Mouse (Mus musculus) naive thymus-derived CD4-positive, alpha-beta T cell, adult 2 months (primary cell): ENCODE measurements around the gene Cryaa.
A peak's percentile ranks its signal among the peaks of the same experiment; 100 is the strongest.

Experiments used
- DNase-seq: peaks from one replicate; pipeline ENCODE4 v3.0.0-alpha.2; 2011; ENCODE audit warnings: low read depth

Cryaa gene

DNA sequence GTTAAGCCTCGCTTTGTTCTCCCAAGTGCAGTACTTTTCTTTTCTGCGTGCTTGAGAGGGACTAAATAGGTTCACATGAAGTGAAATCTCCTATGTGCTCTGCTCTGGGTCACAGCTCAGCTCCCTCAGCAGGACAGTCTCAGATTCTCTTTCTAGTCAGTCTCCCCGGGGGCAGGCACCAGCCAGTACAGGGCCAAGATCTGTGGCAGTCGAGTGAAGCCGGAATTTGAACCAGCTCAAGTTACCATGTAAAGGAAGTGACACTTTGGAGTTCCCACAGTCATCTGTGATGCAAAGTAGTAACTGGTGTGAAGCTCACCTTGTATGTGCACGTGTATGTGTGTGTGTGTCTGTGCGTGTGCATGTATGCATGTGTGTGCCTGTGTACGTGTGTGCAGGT is 32.8 kb downstream of the Cryaa start:
- DNase-seq: no peak

DNA sequence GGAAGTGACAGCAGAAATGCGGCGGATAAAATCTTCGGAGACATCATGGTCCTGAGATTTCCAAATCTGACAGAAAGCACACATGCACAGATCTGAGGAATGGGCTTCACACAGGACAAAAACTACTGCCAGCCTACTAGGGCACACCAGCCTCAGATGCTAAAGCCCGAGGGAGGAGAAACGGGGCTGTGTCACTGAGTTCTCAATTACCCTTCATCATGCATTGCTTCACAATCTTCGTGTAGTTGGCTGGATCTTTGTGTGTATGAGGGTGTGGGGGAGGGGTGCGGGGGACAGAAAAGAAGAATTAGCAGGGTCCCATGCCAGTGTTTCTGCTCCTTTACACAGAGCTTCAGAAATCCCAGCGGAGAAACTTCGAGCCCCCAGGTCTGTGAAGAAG is 36.1 kb downstream of the Cryaa start:
- no peak for DNase-seq

DNA sequence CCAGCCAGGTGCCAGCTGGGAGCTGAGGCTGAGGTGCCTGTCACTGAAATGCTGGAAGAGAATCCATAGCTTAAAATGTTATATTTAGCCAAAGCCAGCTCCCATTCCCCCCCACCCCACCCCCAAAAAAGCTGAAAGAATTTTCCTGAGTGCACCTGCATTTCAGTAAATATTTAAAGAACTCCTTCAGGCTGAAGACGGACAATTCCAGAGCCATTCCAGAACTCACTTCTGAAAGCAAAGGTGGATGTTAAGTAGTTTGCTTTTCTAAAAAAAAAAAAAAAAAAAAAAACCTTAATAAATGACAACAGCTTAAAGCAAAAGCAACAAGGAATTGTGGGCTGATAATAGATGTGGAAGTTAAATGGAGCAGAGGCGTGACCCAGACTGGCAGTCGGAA is 36.5 kb downstream of the Cryaa start:
- DNase-seq: no peak

DNA sequence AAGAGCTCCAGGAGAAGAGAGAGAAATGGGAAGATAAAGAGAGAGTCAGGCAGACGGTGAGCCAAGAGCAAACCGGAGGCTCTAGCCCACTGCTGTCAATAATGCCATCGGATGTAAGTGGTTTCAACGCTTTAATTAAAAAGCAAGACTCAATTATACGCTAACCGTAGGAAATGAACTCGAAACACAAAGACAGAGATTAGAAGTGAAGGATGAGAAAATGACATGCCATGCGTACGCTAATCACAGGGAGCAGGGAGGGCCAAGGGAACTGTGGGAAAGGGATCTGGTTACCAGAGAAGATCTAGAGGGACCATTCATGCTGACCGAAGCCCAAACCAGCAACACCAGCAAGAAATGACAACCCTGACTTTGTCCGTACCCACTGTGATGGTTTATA is 37.4 kb downstream of the Cryaa start:
- DNase-seq: no peak

DNA sequence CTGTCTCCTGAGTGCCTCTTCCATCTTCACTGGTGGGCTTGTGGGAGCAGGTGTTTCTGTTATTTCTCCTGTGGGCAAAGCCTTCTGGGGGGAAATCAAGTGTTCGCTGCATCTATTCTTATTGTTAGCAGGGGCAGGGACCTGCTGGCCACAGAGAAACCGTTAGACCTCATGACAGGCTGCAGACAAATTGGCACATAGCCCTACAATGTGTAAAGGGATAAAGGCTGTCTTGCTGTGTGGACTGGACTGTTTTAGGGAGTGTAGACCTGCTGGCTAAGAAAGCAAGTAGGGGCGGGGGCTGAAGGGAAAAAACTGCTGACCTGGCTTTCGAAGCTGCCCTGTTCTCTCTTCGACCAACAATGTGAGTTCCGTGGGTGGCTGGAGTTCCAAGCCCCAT is 44.0 kb downstream of the Cryaa start:
- no peak for DNase-seq

DNA sequence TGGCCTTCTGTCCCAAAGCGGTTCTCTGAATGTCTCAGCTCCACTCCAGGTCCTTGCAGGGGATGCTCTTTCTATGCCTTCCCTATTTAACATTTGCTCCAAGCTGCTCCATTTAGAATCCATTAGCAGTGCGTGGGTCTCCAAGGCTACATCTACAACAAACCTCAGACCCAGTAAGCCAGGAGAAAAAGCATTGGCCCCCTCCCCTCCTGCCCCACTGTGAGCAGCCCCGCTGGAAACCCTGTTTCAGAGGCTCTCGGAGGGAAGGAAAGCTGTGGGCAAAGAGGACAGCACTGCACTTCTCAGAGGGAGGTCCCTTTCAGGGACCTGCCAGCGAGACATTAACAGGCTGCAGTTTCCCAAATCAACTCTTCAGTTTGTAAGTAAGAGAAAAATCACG is 47.8 kb downstream of the Cryaa start:
- DNase-seq: no peak

DNA sequence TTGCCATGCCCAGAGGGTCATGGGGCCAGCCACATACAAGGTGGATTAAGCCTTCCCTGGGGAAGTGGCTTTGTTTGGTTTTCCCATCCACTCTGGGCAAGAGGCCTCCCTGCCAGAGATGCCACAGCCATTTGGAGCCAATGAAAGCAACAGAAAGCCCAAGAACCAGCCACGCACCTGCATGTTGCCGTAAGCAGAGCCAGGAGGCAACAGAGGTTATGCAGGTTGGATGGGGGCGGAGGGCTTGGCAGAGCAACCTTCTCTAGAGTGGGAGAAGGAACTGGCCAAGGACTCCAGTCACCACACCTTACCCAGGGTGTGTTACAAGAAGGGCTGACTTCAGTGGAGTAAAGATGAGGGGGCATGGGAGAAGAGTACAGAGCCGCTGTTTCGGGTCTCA is 48.6 kb downstream of the Cryaa start:
- DNase-seq: no peak

DNA sequence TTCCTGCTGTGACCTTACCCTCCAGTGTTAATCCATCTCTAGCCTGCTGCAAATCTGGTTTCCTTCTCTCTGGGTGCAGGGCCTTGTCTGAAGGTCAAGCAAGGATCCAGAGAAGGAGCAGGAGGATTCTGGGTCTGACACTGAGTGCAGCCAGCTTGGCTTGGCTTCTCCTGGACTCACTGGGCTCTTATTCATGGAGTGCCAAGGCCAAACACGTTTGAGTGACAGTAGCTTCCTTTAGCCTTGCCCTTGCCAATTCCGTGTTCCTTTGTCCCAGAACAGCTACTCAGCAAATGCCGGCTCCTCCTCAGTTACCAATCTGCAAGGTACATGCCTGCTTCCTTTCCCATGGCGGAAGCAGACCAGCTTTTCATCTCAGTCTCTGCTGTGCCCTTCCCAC is 49.6 kb downstream of the Cryaa start:
- no peak for DNase-seq

DNA sequence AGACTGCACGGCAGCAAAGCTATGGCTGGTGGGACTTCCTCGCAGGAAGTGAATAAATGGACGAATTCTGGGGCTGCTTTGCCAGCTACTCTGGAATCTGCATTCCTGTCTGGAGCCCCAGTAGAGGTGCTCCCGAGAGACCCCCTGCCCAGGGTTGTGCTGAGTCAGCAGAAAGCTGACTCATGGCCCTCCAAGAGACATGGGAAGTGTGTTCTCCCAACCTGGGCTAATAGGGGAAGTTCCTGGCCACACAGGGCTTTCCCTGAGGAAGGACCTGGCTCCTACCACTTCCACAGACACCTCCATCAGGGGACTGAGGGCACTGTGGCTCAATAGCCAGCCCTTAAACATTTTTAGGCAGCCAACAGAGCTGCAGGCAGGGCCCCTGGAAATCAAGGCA is 50.4 kb downstream of the Cryaa start:
- no peak for DNase-seq

DNA sequence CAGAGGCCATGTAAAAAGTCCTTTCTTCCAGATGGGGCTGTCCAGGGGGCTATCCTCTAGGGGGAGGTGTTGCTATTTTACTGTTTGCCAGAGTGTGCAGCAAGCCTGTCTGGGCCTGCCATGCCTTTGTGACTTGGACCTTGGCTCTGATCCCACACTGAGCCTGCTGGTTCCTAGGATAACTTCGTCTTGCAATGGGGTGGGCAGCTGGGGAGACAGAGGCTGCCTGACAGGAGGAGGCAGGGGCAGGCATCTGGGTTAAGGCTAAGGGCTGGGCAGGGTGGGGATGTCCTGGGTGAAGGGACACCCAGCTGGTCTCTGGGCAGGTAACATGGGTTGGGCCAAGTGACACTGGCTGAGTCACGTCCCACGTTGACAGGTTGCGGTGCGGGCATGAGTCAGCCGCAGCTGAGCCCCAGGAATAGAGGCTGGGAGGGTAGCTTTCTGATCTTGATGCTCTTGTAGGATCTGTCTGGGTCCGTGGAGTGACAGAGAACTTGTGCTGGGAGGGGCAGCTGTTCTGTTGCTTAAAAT is 51.4 kb downstream of the Cryaa start:
- peak; percentile 15 for DNase-seq

DNA sequence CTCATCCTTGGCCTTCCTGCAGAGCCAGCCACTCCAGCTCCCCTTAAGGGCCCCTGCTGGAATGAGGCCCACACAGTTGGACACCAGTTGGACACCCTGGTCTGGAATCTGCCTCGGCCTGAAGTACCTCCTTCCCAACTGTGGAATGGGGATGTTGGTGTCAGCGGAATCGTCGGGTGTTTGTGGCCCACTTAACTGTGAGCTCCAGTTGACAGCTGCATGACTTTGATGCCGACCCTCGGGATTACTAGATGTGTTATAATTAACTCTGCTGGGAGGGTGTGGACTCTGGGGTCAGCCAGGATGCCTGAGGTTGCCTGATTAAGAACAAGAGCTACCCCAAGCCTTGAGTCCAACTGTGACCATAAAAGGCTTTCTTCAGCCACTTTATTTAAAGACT is 53.4 kb downstream of the Cryaa start:
- no peak for DNase-seq
